Mouse (Mus musculus): ENCODE data around the gene Cep250. TPM values are rescaled to one million over a fixed set of nuclear protein-coding genes. Genes with fewer than 3 reads are reported as not detected.

The Cep250 gene
- polyA plus RNA-seq, 1 experiment from 2014 or later, result 20.5 TPM

DNA sequence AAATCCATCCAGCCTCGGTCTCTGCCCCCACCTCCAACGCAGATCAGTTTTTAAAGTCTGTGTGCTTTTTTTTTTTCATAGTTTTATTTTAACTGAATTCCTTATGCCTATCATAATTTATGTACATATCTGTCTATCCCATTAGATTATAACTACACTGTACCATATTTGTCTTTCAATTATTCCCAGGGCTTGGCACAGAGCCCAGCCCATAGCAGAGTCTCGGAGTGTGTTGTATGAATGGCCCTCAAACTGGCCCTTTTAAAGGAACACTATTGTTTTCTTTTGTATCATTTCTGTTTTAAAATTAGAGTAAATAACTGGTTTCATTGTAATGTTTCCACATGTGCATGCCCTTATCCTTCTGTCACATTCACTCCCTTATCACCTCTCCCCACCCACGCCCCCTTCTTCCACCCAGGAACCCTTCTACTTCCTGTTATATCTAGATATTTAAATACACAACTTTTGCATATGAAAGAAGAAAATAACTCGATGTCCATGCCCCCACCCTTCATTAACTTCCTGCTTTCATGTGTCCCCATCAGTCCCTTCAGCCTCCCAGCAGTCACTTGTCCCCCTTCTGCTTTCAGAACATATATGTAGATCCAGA lies 8.8 kb upstream of the Cep250 start:
- 81% methylated on average over 5 of the region's 5 CpGs for whole genome bisulfite sequencing
- no peaks in the 10 kb centered on the region for H3K9me3 ChIP-seq (ENCODE audit: control insufficient read depth, low read length)
- H3K36me3 ChIP-seq (ENCODE audit: control insufficient read depth, insufficient read depth, low read length), result no peaks in the 10 kb centered on the region
- no peak overlapping the region for H3K9ac ChIP-seq (ENCODE audit: low read length)
- no peak overlapping the region for H3K4me3 ChIP-seq (ENCODE audit: low read depth, low read length)
- no peak for DNase-seq (ENCODE audit: low spot score)
- ATAC-seq (ENCODE audit: insufficient number of reproducible peaks, low FRiP score, low TSS enrichment, low read depth), result no peak
- H3K27me3 ChIP-seq (ENCODE audit: control insufficient read depth, insufficient read depth, low read length), result no peaks in the 10 kb centered on the region
- H3K27ac ChIP-seq (replicated peaks; ENCODE audit: low read depth, low read length), result no peak overlapping the region
- H3K4me2 ChIP-seq (ENCODE audit: low read depth, severe bottlenecking), result no peak overlapping the region
- peaks cover 31% of the 10 kb centered on the region for H3K4me1 ChIP-seq (ENCODE audit: control insufficient read depth, insufficient read depth, low read length)

GRCm38 (mm10) chr2:155949362-155949761 lies 6.9 kb upstream of the Cep250 start:
- Histone ChIP-seq H3K27ac (replicated peaks; ENCODE audit: low read depth, low read length) (0 out of 2 replicates have a peak overlapping the region, but pooled peaks have one; percentile 26), H3K4me1 (ENCODE audit: control insufficient read depth, insufficient read depth, low read length) (peaks cover 22% of the 10 kb centered on the region), H3K4me2 (ENCODE audit: low read depth, severe bottlenecking) (peak overlapping the region; percentile 17), H3K36me3 (ENCODE audit: control insufficient read depth, insufficient read depth, low read length) (no peaks in the 10 kb centered on the region), H3K4me3 (ENCODE audit: low read depth, low read length) (no peak overlapping the region), H3K9ac (ENCODE audit: low read length) (no peak overlapping the region), H3K9me3 (ENCODE audit: control insufficient read depth, low read length) (no peaks in the 10 kb centered on the region), H3K27me3 (ENCODE audit: control insufficient read depth, insufficient read depth, low read length) (no peaks in the 10 kb centered on the region)
- WGBS, result under 1% methylated on average over 6 of the region's 6 CpGs
- ATAC-seq (ENCODE audit: insufficient number of reproducible peaks, low FRiP score, low TSS enrichment, low read depth), result peak; percentile 61; the same call in 1 of the 2 replicates
- DNase-seq (ENCODE audit: low spot score), result peak; percentile 78

GRCm38 (mm10) chr2:155952006-155952405 lies 4.3 kb upstream of the Cep250 start:
- H3K27me3 ChIP-seq (ENCODE audit: control insufficient read depth, insufficient read depth, low read length), result no peaks in the 10 kb centered on the region

GRCm38 (mm10) chr2:155959981-155960380 lies 3.7 kb downstream of the Cep250 start:
- Histone ChIP-seq H3K9ac (ENCODE audit: low read length) (no peak overlapping the region), H3K27me3 (ENCODE audit: control insufficient read depth, insufficient read depth, low read length) (no peaks in the 10 kb centered on the region), H3K36me3 (ENCODE audit: control insufficient read depth, insufficient read depth, low read length) (peaks cover 12% of the 10 kb centered on the region), H3K4me2 (ENCODE audit: low read depth, severe bottlenecking) (no peak overlapping the region), H3K4me1 (ENCODE audit: control insufficient read depth, insufficient read depth, low read length) (no peaks in the 10 kb centered on the region), H3K9me3 (ENCODE audit: control insufficient read depth, low read length) (no peaks in the 10 kb centered on the region), H3K27ac (replicated peaks; ENCODE audit: low read depth, low read length) (no peak overlapping the region), H3K4me3 (ENCODE audit: low read depth, low read length) (no peak overlapping the region)
- 91% methylated on average over 5 of the region's 5 CpGs for whole genome bisulfite sequencing
- ATAC-seq (ENCODE audit: insufficient number of reproducible peaks, low FRiP score, low TSS enrichment, low read depth) (no peak), DNase-seq (ENCODE audit: low spot score) (no peak)

More at GRCm38 (mm10) chr2:155952006-155952405, 4.3 kb upstream of the Cep250 start:
- Histone ChIP-seq H3K9me3 (ENCODE audit: control insufficient read depth, low read length) (no peaks in the 10 kb centered on the region), H3K4me1 (ENCODE audit: control insufficient read depth, insufficient read depth, low read length) (peaks cover 14% of the 10 kb centered on the region), H3K36me3 (ENCODE audit: control insufficient read depth, insufficient read depth, low read length) (no peaks in the 10 kb centered on the region), H3K27ac (replicated peaks; ENCODE audit: low read depth, low read length) (no peak overlapping the region), H3K4me3 (ENCODE audit: low read depth, low read length) (no peak overlapping the region), H3K4me2 (ENCODE audit: low read depth, severe bottlenecking) (no peak overlapping the region), H3K9ac (ENCODE audit: low read length) (no peak overlapping the region)
- ATAC-seq (ENCODE audit: insufficient number of reproducible peaks, low FRiP score, low TSS enrichment, low read depth) (no peak), DNase-seq (ENCODE audit: low spot score) (peak; percentile 62)

DNA sequence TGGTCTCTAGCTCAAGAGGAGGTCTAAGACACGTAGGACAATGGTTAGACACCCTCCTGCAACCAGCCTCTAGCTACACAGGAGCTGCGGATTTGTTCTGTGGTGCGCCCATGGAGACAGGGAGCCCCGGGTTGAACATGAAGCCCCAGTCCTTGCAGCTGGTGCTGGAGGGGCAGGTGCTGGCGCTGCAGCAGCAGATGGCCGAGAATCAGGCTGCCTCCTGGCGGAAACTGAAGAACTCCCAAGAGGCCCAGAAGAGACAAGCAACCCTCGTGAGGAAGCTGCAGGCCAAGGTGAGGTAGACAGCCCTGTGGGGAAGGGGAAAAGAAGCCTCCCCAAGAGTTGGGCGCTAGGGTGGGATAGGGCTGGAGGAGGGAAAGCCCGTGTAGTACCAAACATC lies 5.6 kb downstream of the Cep250 start:
- no peak overlapping the region for H3K4me3 ChIP-seq (ENCODE audit: low read depth, low read length)
- no peaks in the 10 kb centered on the region for H3K27me3 ChIP-seq (ENCODE audit: control insufficient read depth, insufficient read depth, low read length)
- DNase-seq (ENCODE audit: low spot score) (no peak), ATAC-seq (ENCODE audit: insufficient number of reproducible peaks, low FRiP score, low TSS enrichment, low read depth) (0 out of 2 replicates have a peak, but pooled peaks have one; percentile 39)
- peaks cover 16% of the 10 kb centered on the region for H3K36me3 ChIP-seq (ENCODE audit: control insufficient read depth, insufficient read depth, low read length)
- H3K4me1 ChIP-seq (ENCODE audit: control insufficient read depth, insufficient read depth, low read length), result no peaks in the 10 kb centered on the region
- no peak overlapping the region for H3K4me2 ChIP-seq (ENCODE audit: low read depth, severe bottlenecking)
- 85% methylated on average over 10 of the region's 10 CpGs for WGBS
- H3K9me3 ChIP-seq (ENCODE audit: control insufficient read depth, low read length), result no peaks in the 10 kb centered on the region
- H3K9ac ChIP-seq (ENCODE audit: low read length), result no peak overlapping the region
- no peak overlapping the region for H3K27ac ChIP-seq (replicated peaks; ENCODE audit: low read depth, low read length)

DNA sequence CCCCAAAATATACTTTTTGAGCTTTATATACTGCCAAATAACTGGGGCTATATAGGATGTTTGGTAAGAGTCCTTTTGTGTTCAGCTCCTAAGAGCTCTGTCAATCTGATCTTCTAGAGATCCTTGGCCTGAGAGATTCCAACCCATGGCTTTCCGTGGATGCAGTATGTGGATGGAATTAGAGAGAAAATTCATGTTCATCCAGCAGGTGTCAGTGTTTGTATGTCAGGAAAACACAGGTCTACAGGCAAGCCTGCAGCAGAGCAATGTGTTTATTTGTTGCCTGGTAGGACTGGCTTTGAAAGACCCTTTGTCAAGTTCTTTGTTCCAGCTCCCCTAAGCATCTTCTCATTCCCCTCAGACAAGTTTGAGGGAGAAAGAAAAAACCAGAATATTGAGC lies 6.7 kb downstream of the Cep250 start:
- 76% methylated on average over 1 of the region's 1 CpGs for WGBS
- Histone ChIP-seq H3K4me1 (ENCODE audit: control insufficient read depth, insufficient read depth, low read length) (no peaks in the 10 kb centered on the region), H3K27ac (replicated peaks; ENCODE audit: low read depth, low read length) (no peak overlapping the region), H3K4me2 (ENCODE audit: low read depth, severe bottlenecking) (no peak overlapping the region), H3K36me3 (ENCODE audit: control insufficient read depth, insufficient read depth, low read length) (peaks cover 20% of the 10 kb centered on the region), H3K4me3 (ENCODE audit: low read depth, low read length) (no peak overlapping the region), H3K27me3 (ENCODE audit: control insufficient read depth, insufficient read depth, low read length) (no peaks in the 10 kb centered on the region), H3K9me3 (ENCODE audit: control insufficient read depth, low read length) (no peaks in the 10 kb centered on the region), H3K9ac (ENCODE audit: low read length) (no peak overlapping the region)
- DNase-seq (ENCODE audit: low spot score), result no peak
- ATAC-seq (ENCODE audit: insufficient number of reproducible peaks, low FRiP score, low TSS enrichment, low read depth), result no peak

- WGBS, result 86% methylated on average over 6 of the region's 6 CpGs
- ATAC-seq (ENCODE audit: insufficient number of reproducible peaks, low FRiP score, low TSS enrichment, low read depth), result no peak
- Histone ChIP-seq H3K9me3 (ENCODE audit: control insufficient read depth, low read length) (no peaks in the 10 kb centered on the region), H3K4me1 (ENCODE audit: control insufficient read depth, insufficient read depth, low read length) (no peaks in the 10 kb centered on the region), H3K27ac (replicated peaks; ENCODE audit: low read depth, low read length) (no peak overlapping the region), H3K9ac (ENCODE audit: low read length) (no peak overlapping the region), H3K4me3 (ENCODE audit: low read depth, low read length) (no peak overlapping the region), H3K4me2 (ENCODE audit: low read depth, severe bottlenecking) (no peak overlapping the region), H3K27me3 (ENCODE audit: control insufficient read depth, insufficient read depth, low read length) (no peaks in the 10 kb centered on the region), H3K36me3 (ENCODE audit: control insufficient read depth, insufficient read depth, low read length) (peaks cover 43% of the 10 kb centered on the region)
- no peak for DNase-seq (ENCODE audit: low spot score)
These were observed 17.1 kb downstream of the Cep250 start for GRCm38 (mm10) chr2:155973348-155973747.

DNA sequence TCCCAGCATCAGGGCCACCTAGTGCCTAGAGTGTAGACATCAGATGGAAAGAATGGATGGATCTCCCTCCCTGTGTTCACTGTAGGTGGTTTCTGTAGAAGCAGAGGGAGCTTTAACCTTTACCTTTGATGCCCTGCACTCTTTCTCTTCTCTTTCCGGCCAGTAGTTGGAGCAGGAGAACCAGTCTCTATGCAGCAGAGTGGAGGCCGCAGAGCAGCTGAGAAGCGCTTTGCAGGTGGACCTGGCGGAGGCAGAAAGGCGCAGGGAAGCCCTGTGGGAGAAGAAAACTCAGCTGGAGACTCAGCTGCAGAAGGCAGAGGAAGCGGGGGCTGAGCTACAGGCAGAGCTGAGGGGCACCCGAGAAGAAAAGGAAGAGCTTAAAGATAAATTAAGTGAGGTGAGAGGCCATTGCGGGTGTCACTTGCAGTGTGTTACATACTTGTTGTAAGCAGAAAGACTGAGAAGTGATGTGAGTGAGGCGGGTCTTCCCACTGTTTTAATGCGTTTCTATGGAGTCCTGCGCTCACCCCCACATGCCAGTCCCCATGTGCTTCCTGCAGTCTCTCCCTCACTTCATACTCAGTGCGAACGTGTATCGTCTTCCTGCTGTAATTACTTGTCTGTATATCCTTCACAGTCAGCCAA lies 18.0 kb downstream of the Cep250 start:
- Histone ChIP-seq H3K9me3 (ENCODE audit: control insufficient read depth, low read length) (no peaks in the 10 kb centered on the region), H3K9ac (ENCODE audit: low read length) (no peak overlapping the region), H3K4me1 (ENCODE audit: control insufficient read depth, insufficient read depth, low read length) (no peaks in the 10 kb centered on the region), H3K27me3 (ENCODE audit: control insufficient read depth, insufficient read depth, low read length) (no peaks in the 10 kb centered on the region), H3K4me2 (ENCODE audit: low read depth, severe bottlenecking) (no peak overlapping the region), H3K27ac (replicated peaks; ENCODE audit: low read depth, low read length) (no peak overlapping the region), H3K36me3 (ENCODE audit: control insufficient read depth, insufficient read depth, low read length) (peaks cover 36% of the 10 kb centered on the region), H3K4me3 (ENCODE audit: low read depth, low read length) (no peak overlapping the region)
- no peak for DNase-seq (ENCODE audit: low spot score)
- no peak for ATAC-seq (ENCODE audit: insufficient number of reproducible peaks, low FRiP score, low TSS enrichment, low read depth)
- whole genome bisulfite sequencing, result 83% methylated on average over 14 of the region's 14 CpGs

Data from limb, embryonic 11.5 days (tissue).